Mouse (Mus musculus): ENCODE measurements around the gene Shisa5. TPM values are rescaled to one million over a fixed set of nuclear protein-coding genes. Genes with fewer than 3 reads are reported as not detected.
A peak's percentile ranks its signal among the peaks of the same experiment; 100 is the strongest.

Gene Shisa5
- polyA plus RNA-seq, 1 experiment from 2014 or later = 23.2 TPM

GRCm38 (mm10) chr9:109054712-109055111, 16.3 kb downstream of the Shisa5 start:
- Histone ChIP-seq H3K36me3 (ENCODE audit: control insufficient read depth, insufficient read depth) (no peaks in the 10 kb centered on the region), H3K4me3 (ENCODE audit: low read depth, low read length) (peak overlapping the region; percentile 46), H3K27ac (ENCODE audit: low read length) (peak overlapping the region; percentile 39; the same call in 1 of the 2 replicates), H3K4me2 (ENCODE audit: low read depth, low read length) (peak overlapping the region; percentile 56), H3K9me3 (replicated peaks; ENCODE audit: control insufficient read depth, low read length) (no peaks in the 10 kb centered on the region), H3K9ac (ENCODE audit: low read depth, low read length) (peak overlapping the region; percentile 29), H3K4me1 (ENCODE audit: control insufficient read depth, low read depth, low read length) (peaks cover 24% of the 10 kb centered on the region), H3K27me3 (ENCODE audit: control insufficient read depth, insufficient read depth, low read depth, low read length) (no peaks in the 10 kb centered on the region)
- ATAC-seq (ENCODE audit: low read depth) = peak; percentile 41
- WGBS (ENCODE audit: insufficient replicate concordance) = 3% methylated on average over 7 of the region's 7 CpGs

GRCm38 (mm10) chr9:109055271-109056030, 17.1 kb downstream of the Shisa5 start:
- no peaks in the 10 kb centered on the region for H3K9me3 ChIP-seq (replicated peaks; ENCODE audit: control insufficient read depth, low read length)
- H3K27ac ChIP-seq (ENCODE audit: low read length) = 0 out of 2 replicates have a peak overlapping the region, but pooled peaks have one; percentile 41
- H3K9ac ChIP-seq (ENCODE audit: low read depth, low read length) = peak overlapping the region; percentile 29
- whole genome bisulfite sequencing (ENCODE audit: insufficient replicate concordance) = 79% methylated on average over 12 of the region's 12 CpGs
- ATAC-seq (ENCODE audit: low read depth) = no peak
- no peaks in the 10 kb centered on the region for H3K36me3 ChIP-seq (ENCODE audit: control insufficient read depth, insufficient read depth)
- H3K4me1 ChIP-seq (ENCODE audit: control insufficient read depth, low read depth, low read length) = peaks cover 27% of the 10 kb centered on the region
- peak overlapping the region; percentile 56 for H3K4me2 ChIP-seq (ENCODE audit: low read depth, low read length)
- H3K27me3 ChIP-seq (ENCODE audit: control insufficient read depth, insufficient read depth, low read depth, low read length) = no peaks in the 10 kb centered on the region
- H3K4me3 ChIP-seq (ENCODE audit: low read depth, low read length) = peak overlapping the region; percentile 46

GRCm38 (mm10) chr9:109056081-109056690, 17.8 kb downstream of the Shisa5 start:
- Histone ChIP-seq H3K4me2 (ENCODE audit: low read depth, low read length) (no peak overlapping the region), H3K27ac (ENCODE audit: low read length) (no peak overlapping the region), H3K36me3 (ENCODE audit: control insufficient read depth, insufficient read depth) (no peaks in the 10 kb centered on the region), H3K4me3 (ENCODE audit: low read depth, low read length) (no peak overlapping the region), H3K27me3 (ENCODE audit: control insufficient read depth, insufficient read depth, low read depth, low read length) (no peaks in the 10 kb centered on the region), H3K4me1 (ENCODE audit: control insufficient read depth, low read depth, low read length) (peaks cover 27% of the 10 kb centered on the region), H3K9me3 (replicated peaks; ENCODE audit: control insufficient read depth, low read length) (no peaks in the 10 kb centered on the region), H3K9ac (ENCODE audit: low read depth, low read length) (no peak overlapping the region)
- no peak for ATAC-seq (ENCODE audit: low read depth)
- WGBS (ENCODE audit: insufficient replicate concordance) = 81% methylated on average over 17 of the region's 17 CpGs

- no peaks in the 10 kb centered on the region for H3K36me3 ChIP-seq (ENCODE audit: control insufficient read depth, insufficient read depth)
- H3K27ac ChIP-seq (ENCODE audit: low read length) = no peak overlapping the region
- no peak overlapping the region for H3K4me3 ChIP-seq (ENCODE audit: low read depth, low read length)
- H3K27me3 ChIP-seq (ENCODE audit: control insufficient read depth, insufficient read depth, low read depth, low read length) = no peaks in the 10 kb centered on the region
- H3K4me2 ChIP-seq (ENCODE audit: low read depth, low read length) = no peak overlapping the region
- H3K9me3 ChIP-seq (replicated peaks; ENCODE audit: control insufficient read depth, low read length) = no peaks in the 10 kb centered on the region
- no peak for ATAC-seq (ENCODE audit: low read depth)
- H3K9ac ChIP-seq (ENCODE audit: low read depth, low read length) = no peak overlapping the region
- H3K4me1 ChIP-seq (ENCODE audit: control insufficient read depth, low read depth, low read length) = peaks cover 27% of the 10 kb centered on the region
- 68% methylated on average over 4 of the region's 4 CpGs for WGBS (ENCODE audit: insufficient replicate concordance)
Measured at GRCm38 (mm10) chr9:109056916-109057315, 18.6 kb downstream of the Shisa5 start.

- no peaks in the 10 kb centered on the region for H3K36me3 ChIP-seq (ENCODE audit: control insufficient read depth, insufficient read depth)
- ATAC-seq (ENCODE audit: low read depth) = no peak
- no peaks in the 10 kb centered on the region for H3K27me3 ChIP-seq (ENCODE audit: control insufficient read depth, insufficient read depth, low read depth, low read length)
- no peak overlapping the region for H3K9ac ChIP-seq (ENCODE audit: low read depth, low read length)
- H3K27ac ChIP-seq (ENCODE audit: low read length) = no peak overlapping the region
- 83% methylated on average over 5 of the region's 5 CpGs for WGBS (ENCODE audit: insufficient replicate concordance)
- H3K4me3 ChIP-seq (ENCODE audit: low read depth, low read length) = no peak overlapping the region
- no peaks in the 10 kb centered on the region for H3K9me3 ChIP-seq (replicated peaks; ENCODE audit: control insufficient read depth, low read length)
- peaks cover 27% of the 10 kb centered on the region for H3K4me1 ChIP-seq (ENCODE audit: control insufficient read depth, low read depth, low read length)
- H3K4me2 ChIP-seq (ENCODE audit: low read depth, low read length) = no peak overlapping the region
Measured at GRCm38 (mm10) chr9:109057543-109057942, 19.2 kb downstream of the Shisa5 start.

GRCm38 (mm10) chr9:109058006-109058765, 19.8 kb downstream of the Shisa5 start:
- no peak overlapping the region for H3K27ac ChIP-seq (ENCODE audit: low read length)
- peak overlapping the region; percentile 72; the same call in 1 of the 2 replicates for H3K4me2 ChIP-seq (ENCODE audit: low read depth, low read length)
- peaks cover 27% of the 10 kb centered on the region for H3K4me1 ChIP-seq (ENCODE audit: control insufficient read depth, low read depth, low read length)
- no peaks in the 10 kb centered on the region for H3K27me3 ChIP-seq (ENCODE audit: control insufficient read depth, insufficient read depth, low read depth, low read length)
- WGBS (ENCODE audit: insufficient replicate concordance) = 83% methylated on average over 19 of the region's 19 CpGs
- no peak for ATAC-seq (ENCODE audit: low read depth)
- H3K9me3 ChIP-seq (replicated peaks; ENCODE audit: control insufficient read depth, low read length) = no peaks in the 10 kb centered on the region
- H3K9ac ChIP-seq (ENCODE audit: low read depth, low read length) = no peak overlapping the region
- H3K4me3 ChIP-seq (ENCODE audit: low read depth, low read length) = peak overlapping the region; percentile 54
- H3K36me3 ChIP-seq (ENCODE audit: control insufficient read depth, insufficient read depth) = no peaks in the 10 kb centered on the region

- 3% methylated on average over 15 of the region's 15 CpGs for WGBS (ENCODE audit: insufficient replicate concordance)
- Histone ChIP-seq H3K27me3 (ENCODE audit: control insufficient read depth, insufficient read depth, low read depth, low read length) (no peaks in the 10 kb centered on the region), H3K9ac (ENCODE audit: low read depth, low read length) (peak within 1 kb of the TSS; percentile 53), H3K4me2 (ENCODE audit: low read depth, low read length) (peak within 1 kb of the TSS; percentile 72), H3K27ac (ENCODE audit: low read length) (peak within 1 kb of the TSS; percentile 72), H3K4me3 (ENCODE audit: low read depth, low read length) (peak within 1 kb of the TSS; percentile 54), H3K4me1 (ENCODE audit: control insufficient read depth, low read depth, low read length) (peaks cover 26% of the 10 kb centered on the region), H3K36me3 (ENCODE audit: control insufficient read depth, insufficient read depth) (no peaks in the 10 kb centered on the region), H3K9me3 (replicated peaks; ENCODE audit: control insufficient read depth, low read length) (no peaks in the 10 kb centered on the region)
- ATAC-seq (ENCODE audit: low read depth) = peak; percentile 97
Measured at GRCm38 (mm10) chr9:109059136-109059903, 21.0 kb downstream of the Shisa5 start, which contains the start of gene Trex1. Trex1 (minus strand) TSS chr9:109059734.

- no peak overlapping the region for H3K4me3 ChIP-seq (ENCODE audit: low read depth, low read length)
- no peak overlapping the region for H3K9ac ChIP-seq (ENCODE audit: low read depth, low read length)
- H3K4me1 ChIP-seq (ENCODE audit: control insufficient read depth, low read depth, low read length) = peaks cover 15% of the 10 kb centered on the region
- ATAC-seq (ENCODE audit: low read depth) = no peak
- no peaks in the 10 kb centered on the region for H3K27me3 ChIP-seq (ENCODE audit: control insufficient read depth, insufficient read depth, low read depth, low read length)
- 81% methylated on average over 16 of the region's 16 CpGs for WGBS (ENCODE audit: insufficient replicate concordance)
- H3K36me3 ChIP-seq (ENCODE audit: control insufficient read depth, insufficient read depth) = peaks cover 7% of the 10 kb centered on the region
- H3K4me2 ChIP-seq (ENCODE audit: low read depth, low read length) = no peak overlapping the region
- no peaks in the 10 kb centered on the region for H3K9me3 ChIP-seq (replicated peaks; ENCODE audit: control insufficient read depth, low read length)
- H3K27ac ChIP-seq (ENCODE audit: low read length) = no peak overlapping the region
Measured at GRCm38 (mm10) chr9:109060184-109060897, 22.0 kb downstream of the Shisa5 start.
